Mouse (Mus musculus) bone marrow macrophage, adult 2 months (primary cell): ENCODE data around the gene Cyp2d10. TPM values are rescaled to one million over a fixed set of nuclear protein-coding genes. Genes with fewer than 3 reads are reported as not detected.
"Not testable (repeated sequence)": the region's sequence is repeated elsewhere in the genome, so short reads cannot be mapped to it uniquely, and the experiment has no call there.

Source experiments
- H3K27ac ChIP-seq: 2 replicates; pipeline ENCODE4 v1.5.1; 2012; ENCODE audit warnings: low read depth, low read length; ENCODE audit not compliant: insufficient read depth
- H3K4me1 ChIP-seq: 2 replicates; pipeline ENCODE4 v1.6.1; 2012; ENCODE audit warnings: low read length; ENCODE audit not compliant: control insufficient read depth, insufficient read depth
- H3K4me3 ChIP-seq: 2 replicates; pipeline ENCODE4 v1.5.1; 2012; ENCODE audit warnings: mild to moderate bottlenecking, low read length, moderate library complexity; ENCODE audit not compliant: insufficient read depth
- CTCF ChIP-seq: IDR thresholded peaks from 2 replicates; pipeline ENCODE4 v1.5.1; 2012; ENCODE audit warnings: low read depth, mild to moderate bottlenecking, low read length, moderate library complexity
- POLR2A ChIP-seq: IDR thresholded peaks from 2 replicates; pipeline ENCODE4 v1.6.1; 2012; ENCODE audit warnings: mild to moderate bottlenecking, low read depth, low read length, borderline replicate concordance
- polyA plus RNA-seq: library from polyadenylated mRNA; stranded (reverse); fragments of >200 nt; gene quantifications from 2 replicates; pipeline ENCODE4 v1.2.4, GENCODE M21; 2012; ENCODE audit not compliant: missing spikeins, insufficient read depth, insufficient read length

Cyp2d10 gene
- polyA plus RNA-seq, 1 experiment: not detected

DNA sequence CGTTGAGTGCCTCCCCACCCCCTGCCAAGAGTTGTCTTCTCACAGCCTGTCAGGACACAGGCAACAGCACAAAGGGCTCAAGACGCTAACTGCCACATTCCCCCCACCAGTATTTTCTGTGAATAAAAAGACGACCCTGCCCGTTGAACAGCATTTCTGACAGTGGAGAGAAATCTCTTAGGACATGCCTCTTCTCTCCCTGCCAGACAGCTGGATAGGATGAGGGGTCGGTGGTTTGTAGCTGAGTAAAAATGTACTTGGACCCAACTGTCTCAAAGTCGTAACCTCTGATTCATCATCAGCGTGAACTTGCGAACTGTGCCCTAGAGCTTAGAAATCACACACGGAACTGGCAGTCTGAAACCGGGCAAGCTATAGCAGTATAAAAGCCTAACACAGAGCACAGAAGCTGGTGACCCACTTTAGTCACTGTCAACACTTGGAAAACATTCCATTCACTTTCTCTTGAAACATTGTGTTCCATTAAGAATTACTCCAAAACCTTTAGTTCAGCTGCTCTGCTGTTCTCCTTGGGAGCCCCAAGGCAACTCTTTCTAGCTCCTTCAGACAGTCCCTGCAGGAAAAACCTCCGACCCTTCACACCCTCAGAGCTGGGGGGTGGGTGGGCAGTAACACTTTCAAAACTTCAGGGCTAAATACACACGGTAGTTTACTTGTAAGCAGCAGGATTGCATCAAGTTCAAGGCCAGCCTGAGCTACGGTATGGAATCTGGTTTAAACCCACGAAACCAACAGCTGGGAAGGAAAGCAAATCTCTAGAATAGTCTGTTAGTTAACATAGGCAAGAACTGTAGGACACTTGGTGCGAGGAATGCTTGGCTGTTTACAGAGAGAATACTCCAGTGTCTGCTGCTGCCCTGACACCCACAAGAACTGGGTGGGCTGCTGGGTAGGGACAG lies 28.5 kb downstream of the Cyp2d10 start:
- no peak overlapping the region for H3K4me3 ChIP-seq
- H3K4me1 ChIP-seq: 0 out of 2 replicates have a peak, but pooled peaks cover 3% of the 10 kb centered on the region
- TF ChIP-seq CTCF (no peak), POLR2A (no peak)
- H3K27ac ChIP-seq: no peak overlapping the region

DNA sequence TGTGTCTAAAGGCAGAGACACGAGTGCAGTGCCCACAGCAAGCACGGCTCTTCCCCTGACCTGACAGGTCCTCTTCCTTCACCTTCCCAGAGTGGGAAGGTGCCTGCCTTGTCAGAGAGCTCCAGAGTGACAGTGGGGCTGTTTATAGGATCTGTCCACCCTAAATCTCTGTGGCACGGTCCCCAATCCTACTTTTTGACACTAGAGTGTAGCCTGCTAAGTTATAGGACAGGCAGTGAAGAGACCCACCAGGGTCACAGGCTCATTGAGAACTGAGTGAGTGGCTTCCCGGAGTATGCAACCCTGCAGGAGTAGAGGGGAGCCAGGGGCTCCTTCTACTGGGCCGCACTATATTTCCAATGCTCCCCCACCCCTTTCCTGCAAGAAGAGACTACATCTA lies 29.3 kb downstream of the Cyp2d10 start:
- no peak overlapping the region for H3K27ac ChIP-seq
- H3K4me1 ChIP-seq: 0 out of 2 replicates have a peak, but pooled peaks cover 3% of the 10 kb centered on the region
- TF ChIP-seq CTCF: no peak
- TF ChIP-seq POLR2A: no peak
- H3K4me3 ChIP-seq: no peak overlapping the region

DNA sequence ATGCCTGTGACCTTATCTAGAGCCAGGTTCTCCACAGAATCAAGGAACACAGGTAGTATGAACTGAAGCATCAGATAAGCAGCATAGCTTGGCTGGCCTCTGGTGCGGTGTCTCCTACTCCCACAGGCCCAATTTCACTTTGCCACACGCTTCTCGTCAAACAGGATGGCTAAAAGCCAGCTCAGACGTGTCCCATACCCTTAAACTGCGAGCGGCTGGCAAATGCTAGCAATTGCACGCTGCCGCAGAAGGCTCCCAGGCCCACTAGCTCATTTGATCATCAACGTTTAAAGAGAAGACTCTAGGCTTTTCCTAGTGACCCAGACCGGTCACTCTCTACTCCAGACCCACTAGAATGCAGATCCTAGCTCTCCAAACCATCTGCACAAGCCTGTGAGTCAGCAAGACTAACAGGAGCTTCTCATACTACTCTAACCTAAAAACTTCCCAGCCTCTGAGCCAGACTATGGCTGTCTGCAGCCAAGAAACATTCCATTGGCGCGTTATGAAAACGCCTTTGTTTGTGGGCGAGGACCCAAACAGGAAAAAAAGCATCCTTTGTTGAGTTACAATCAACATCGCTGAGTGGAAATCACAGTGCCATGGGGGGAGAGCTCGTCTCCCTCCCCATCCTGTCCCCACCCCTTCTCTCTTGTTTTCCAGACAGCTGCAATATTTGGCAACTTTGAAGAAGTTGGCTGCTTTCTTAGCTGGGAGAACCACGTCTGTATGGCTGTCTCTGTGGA lies 30.4 kb downstream of the Cyp2d10 start:
- Histone ChIP-seq H3K4me3 (no peak overlapping the region), H3K4me1 (0 out of 2 replicates have a peak, but pooled peaks cover 3% of the 10 kb centered on the region), H3K27ac (no peak overlapping the region)
- TF ChIP-seq POLR2A (no peak), CTCF (no peak)

DNA sequence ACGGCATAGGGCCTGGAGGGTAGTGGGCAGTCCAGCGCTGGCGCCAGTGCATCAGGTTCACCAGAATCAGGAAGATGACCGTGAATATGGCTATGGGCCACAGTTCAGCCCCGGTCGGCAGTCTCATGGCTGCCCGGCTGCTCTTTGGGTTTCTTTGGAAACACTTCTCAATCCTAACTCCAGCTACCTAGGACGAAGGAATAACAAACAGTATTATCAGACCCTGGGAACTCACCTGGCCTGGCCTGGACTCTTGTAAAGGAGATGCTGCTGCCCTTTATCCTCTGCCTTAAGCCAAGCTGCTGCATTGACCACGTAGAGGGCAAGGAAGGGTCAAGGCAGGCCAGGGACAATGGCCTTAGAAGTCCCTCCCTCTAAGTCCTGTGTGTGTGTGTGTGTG lies 31.1 kb downstream of the Cyp2d10 start:
- TF ChIP-seq POLR2A (no peak), CTCF (no peak)
- no peak overlapping the region for H3K27ac ChIP-seq
- H3K4me3 ChIP-seq: no peak overlapping the region
- H3K4me1 ChIP-seq: 0 out of 2 replicates have a peak, but pooled peaks cover 3% of the 10 kb centered on the region

GRCm38 (mm10) chr15:82374437-82374836 lies 32.6 kb downstream of the Cyp2d10 start:
- no peak overlapping the region for H3K4me3 ChIP-seq
- 0 out of 2 replicates have a peak, but pooled peaks cover under 1% of the 10 kb centered on the region for H3K4me1 ChIP-seq
- no peak for TF ChIP-seq POLR2A
- no peak for TF ChIP-seq CTCF
- no peak overlapping the region for H3K27ac ChIP-seq

GRCm38 (mm10) chr15:82372991-82373390 lies 34.0 kb downstream of the Cyp2d10 start:
- no peak for TF ChIP-seq POLR2A
- no peak for TF ChIP-seq CTCF
- H3K4me1 ChIP-seq: no peaks in the 10 kb centered on the region
- no peak overlapping the region for H3K27ac ChIP-seq
- H3K4me3 ChIP-seq: no peak overlapping the region

DNA sequence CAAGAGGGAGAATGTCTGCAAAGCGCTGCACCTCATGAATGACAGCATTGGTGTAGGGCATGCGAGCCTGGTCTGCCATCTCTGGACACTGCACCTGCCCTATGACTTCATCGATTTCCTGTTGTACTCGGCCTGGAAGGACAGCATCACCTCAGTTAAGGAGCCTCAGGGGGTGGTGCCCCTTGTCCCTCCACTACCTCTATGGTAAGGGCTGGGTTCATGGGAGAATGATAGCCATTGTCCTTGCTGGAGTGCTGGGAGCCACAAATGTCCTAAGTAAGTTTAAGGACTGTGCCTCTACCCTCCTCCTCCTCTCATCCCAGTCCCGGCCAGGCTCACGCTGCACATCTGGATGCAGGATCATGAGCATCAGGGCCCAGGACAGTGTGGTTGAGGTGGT lies 34.5 kb downstream of the Cyp2d10 start:
- TF ChIP-seq CTCF (no peak), POLR2A (no peak)
- H3K4me3 ChIP-seq: no peak overlapping the region
- no peaks in the 10 kb centered on the region for H3K4me1 ChIP-seq
- no peak overlapping the region for H3K27ac ChIP-seq

GRCm38 (mm10) chr15:82368851-82369250 lies 38.1 kb downstream of the Cyp2d10 start:
- no peak overlapping the region for H3K4me3 ChIP-seq
- TF ChIP-seq POLR2A: no peak
- TF ChIP-seq CTCF: no peak
- H3K27ac ChIP-seq: no peak overlapping the region
- no peaks in the 10 kb centered on the region for H3K4me1 ChIP-seq

DNA sequence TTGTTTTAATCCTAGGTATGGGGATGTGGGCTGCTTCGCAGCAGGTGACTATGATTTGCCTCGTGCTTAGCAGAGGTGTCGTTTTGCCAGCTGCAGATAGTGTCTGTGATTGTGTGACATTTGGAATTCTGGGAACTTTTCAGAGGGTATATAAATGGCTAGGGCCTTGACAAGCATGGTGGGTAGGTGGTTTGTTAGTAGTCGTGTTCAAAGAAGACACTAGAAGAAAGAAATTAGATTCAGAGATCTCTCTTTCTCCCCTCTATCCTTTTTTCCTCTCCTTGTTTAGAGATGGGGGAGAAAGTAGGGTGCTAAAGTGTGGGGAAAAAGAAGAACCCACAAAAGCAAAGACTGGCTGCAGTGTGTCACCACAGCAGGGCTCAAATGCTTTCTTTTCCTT lies 38.8 kb downstream of the Cyp2d10 start:
- no peaks in the 10 kb centered on the region for H3K4me1 ChIP-seq
- TF ChIP-seq POLR2A (no peak), CTCF (no peak)
- H3K4me3 ChIP-seq: no peak overlapping the region
- H3K27ac ChIP-seq: no peak overlapping the region

- not testable (repeated sequence) for H3K4me1 ChIP-seq, H3K27ac ChIP-seq
- H3K4me3 ChIP-seq: peak overlapping the region; percentile 36
Measured at GRCm38 (mm10) chr15:82364561-82364960, 42.4 kb downstream of the Cyp2d10 start.

DNA sequence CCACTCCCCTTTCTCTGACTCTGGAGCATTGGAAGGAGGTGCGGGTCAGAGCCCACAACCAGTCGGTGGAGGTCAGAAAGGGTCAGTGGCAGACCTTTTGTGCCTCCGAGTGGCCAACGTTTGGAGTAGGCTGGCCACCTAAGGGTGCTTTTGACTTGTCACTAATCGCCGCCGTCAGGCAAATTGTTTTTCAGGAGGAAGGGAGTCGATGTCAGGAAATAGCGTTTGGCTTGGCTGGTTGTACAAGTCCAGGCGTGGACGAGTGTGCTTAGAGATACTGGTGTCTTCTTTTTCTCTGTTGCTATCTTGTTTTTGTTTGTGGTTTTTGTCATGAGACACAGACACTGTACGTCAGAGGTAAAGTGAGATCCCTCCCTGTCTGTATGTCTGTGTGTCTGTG lies 43.2 kb downstream of the Cyp2d10 start:
- not testable (repeated sequence) for H3K4me3 ChIP-seq, H3K4me1 ChIP-seq, H3K27ac ChIP-seq
